Mouse (Mus musculus) C2C12 (cell line): ENCODE results near the gene Nckap5l.

Experiments
- CEBPB ChIP-seq: IDR thresholded peaks from one replicate; pipeline ENCODE4 v1.6.1; 2011; ENCODE audit warnings: low read depth, mild to moderate bottlenecking, control low read depth, moderate library complexity
- CTCF ChIP-seq: IDR thresholded peaks from one replicate; pipeline ENCODE4 v1.5.1; 2011; ENCODE audit not compliant: control insufficient read depth, insufficient read depth, insufficient read length
- MAX ChIP-seq: IDR thresholded peaks from one replicate; pipeline ENCODE4 v1.6.1; 2011; ENCODE audit warnings: mild to moderate bottlenecking, control low read depth
- USF1 ChIP-seq: IDR thresholded peaks from one replicate; pipeline ENCODE4 v1.6.1; 2011; ENCODE audit warnings: low read depth, mild to moderate bottlenecking, control low read depth, moderate library complexity

DNA sequence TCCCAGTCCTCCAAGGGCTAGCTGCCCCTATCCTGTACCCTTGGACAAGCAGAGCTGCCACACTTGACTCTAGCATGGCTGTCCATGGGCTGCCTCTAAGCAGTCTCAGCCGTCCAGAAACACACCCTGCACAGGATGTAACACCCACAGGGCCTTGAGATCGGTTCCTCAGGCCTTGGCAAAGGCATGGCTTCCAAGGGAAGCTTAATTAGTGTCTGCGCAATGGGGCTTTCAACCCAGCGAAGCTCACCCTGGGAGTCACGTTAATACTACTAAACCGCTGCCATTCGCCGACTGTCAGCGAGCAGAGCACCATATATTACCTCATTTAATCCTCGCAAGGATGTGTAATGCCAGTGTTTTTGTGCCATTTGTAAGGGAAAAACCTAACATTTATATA lies 26.5 kb downstream of the Nckap5l start:
- TF ChIP-seq CTCF (no peak), CEBPB (no peak), MAX (no peak), USF1 (no peak)
